Mouse (Mus musculus) c-Kit-negative CD71-positive TER-119-positive erythroid progenitor cells, embryonic 14.5 days (primary cell): ENCODE measurements at regions not wholly inside any gene's neighbourhood (a gene's known extent, or its start where the extent isn't known, plus 50 kb on each side); places are given as distances from the start of the nearest gene placed in this dataset.

Source experiments
- DNase-seq: peaks from one replicate; pipeline ENCODE4 v3.0.0-alpha.2; 2013; ENCODE audit warnings: low read depth, low spot score

- DNase-seq: no peak
These were observed 2310.3 kb upstream of the Lrrc6 start for GRCm38 (mm10) chr15:68811041-68811440.

GRCm38 (mm10) chr15:68810593-68810992 is 2309.9 kb upstream of the Lrrc6 start:
- no peak for DNase-seq

- DNase-seq: no peak
These were observed 2307.5 kb upstream of the Lrrc6 start for GRCm38 (mm10) chr15:68808175-68808574.

- no peak for DNase-seq
These were observed 2303.5 kb upstream of the Lrrc6 start for GRCm38 (mm10) chr15:68804254-68804653.

- DNase-seq: no peak
These were observed 2301.1 kb upstream of the Lrrc6 start for GRCm38 (mm10) chr15:68801763-68802162.

- DNase-seq: no peak
These were observed 2296.7 kb upstream of the Lrrc6 start for GRCm38 (mm10) chr15:68797406-68797805.

GRCm38 (mm10) chr15:68795239-68795960 is 2294.7 kb upstream of the Lrrc6 start:
- DNase-seq: no peak

GRCm38 (mm10) chr15:68759948-68760347 is 2259.2 kb upstream of the Lrrc6 start:
- no peak for DNase-seq

GRCm38 (mm10) chr15:68755255-68755654 is 2254.5 kb upstream of the Lrrc6 start:
- DNase-seq: no peak

GRCm38 (mm10) chr15:68754834-68755233 is 2254.1 kb upstream of the Lrrc6 start:
- DNase-seq: no peak

- DNase-seq: no peak
These were observed 2238.6 kb upstream of the Lrrc6 start for GRCm38 (mm10) chr15:68739344-68739743.

- no peak for DNase-seq
These were observed 2220.5 kb upstream of the Lrrc6 start for GRCm38 (mm10) chr15:68721250-68721649.

GRCm38 (mm10) chr15:68719486-68719885 is 2218.8 kb upstream of the Lrrc6 start:
- no peak for DNase-seq

GRCm38 (mm10) chr15:68714337-68714736 is 2213.6 kb upstream of the Lrrc6 start:
- no peak for DNase-seq

- no peak for DNase-seq
These were observed 2206.6 kb upstream of the Lrrc6 start for GRCm38 (mm10) chr15:68707306-68707705.

GRCm38 (mm10) chr15:68695041-68695650 is 2194.4 kb upstream of the Lrrc6 start:
- DNase-seq: no peak

GRCm38 (mm10) chr15:68667462-68667861 is 2166.8 kb upstream of the Lrrc6 start:
- DNase-seq: no peak

GRCm38 (mm10) chr15:68665331-68665730 is 2164.6 kb upstream of the Lrrc6 start:
- no peak for DNase-seq

- DNase-seq: no peak
These were observed 2156.0 kb upstream of the Lrrc6 start for GRCm38 (mm10) chr15:68656722-68657121.

GRCm38 (mm10) chr15:68655046-68655445 is 2154.3 kb upstream of the Lrrc6 start:
- no peak for DNase-seq

- no peak for DNase-seq
These were observed 2149.9 kb upstream of the Lrrc6 start for GRCm38 (mm10) chr15:68650609-68651008.

GRCm38 (mm10) chr15:68650033-68650432 is 2149.3 kb upstream of the Lrrc6 start:
- DNase-seq: no peak

GRCm38 (mm10) chr15:68646865-68647264 is 2146.2 kb upstream of the Lrrc6 start:
- no peak for DNase-seq
